Mouse (Mus musculus) retina, postnatal 1 day (tissue): ENCODE data around the gene Sirpa.

Experiments used
- DNase-seq: peaks from one replicate; pipeline ENCODE4 v3.0.0-alpha.2; 2012

Gene Sirpa

GRCm38 (mm10) chr2:129584905-129585304 lies 7.7 kb upstream of the Sirpa start:
- DNase-seq, result peak; percentile 40

DNA sequence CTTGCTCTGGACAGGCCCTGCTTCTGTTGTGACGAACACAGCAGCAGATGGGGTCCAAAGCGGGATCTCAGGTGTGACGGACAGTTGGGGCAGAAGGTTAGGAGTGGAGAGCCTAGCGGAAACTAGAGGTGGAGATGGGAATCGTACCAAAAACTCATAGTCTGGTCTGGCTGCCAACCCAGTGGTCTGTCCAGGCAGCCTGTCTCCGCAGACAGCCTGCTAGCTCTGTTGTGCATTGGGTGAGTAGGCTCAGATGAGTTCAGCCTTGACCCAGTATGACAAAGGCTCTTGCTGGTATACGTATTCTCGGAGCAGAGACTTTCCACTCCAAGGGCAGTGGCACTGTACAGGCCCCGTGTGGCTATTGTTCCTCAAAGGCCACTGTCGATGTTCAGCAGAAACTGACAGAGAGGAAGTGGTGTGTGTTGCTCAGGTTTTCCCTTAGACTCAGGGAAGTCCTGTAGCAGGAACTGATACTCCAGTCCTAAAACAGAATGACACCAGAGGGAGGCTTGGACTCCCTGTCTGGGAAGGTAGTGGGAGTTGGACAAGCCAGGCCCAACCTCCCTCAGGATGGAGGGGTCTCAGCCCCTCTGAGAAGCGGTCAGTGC lies 6.6 kb upstream of the Sirpa start:
- no peak for DNase-seq

- no peak for DNase-seq
These were observed 5.4 kb upstream of the Sirpa start for GRCm38 (mm10) chr2:129587241-129587640.

DNA sequence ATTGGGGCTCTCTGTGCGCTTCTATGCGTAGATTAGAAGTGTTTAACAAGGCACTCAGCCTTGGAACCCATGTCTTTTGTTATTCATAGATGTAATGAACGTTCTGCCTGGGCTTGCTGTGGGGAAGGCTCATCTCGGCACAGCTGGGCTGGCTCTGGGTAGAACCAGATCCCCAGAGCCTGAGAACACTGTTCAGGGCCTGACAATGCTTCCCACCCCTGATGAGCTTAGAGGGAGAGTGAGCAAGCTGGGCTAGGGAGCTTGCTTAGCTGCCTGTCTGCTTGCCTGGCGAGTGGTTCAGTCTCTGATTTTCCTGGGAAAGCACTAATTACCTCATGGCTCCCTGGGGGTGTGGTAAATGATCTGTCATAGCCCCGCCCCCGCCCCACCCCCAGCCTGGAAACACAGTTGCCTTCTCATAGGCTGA lies 4.8 kb upstream of the Sirpa start:
- DNase-seq, result peak; percentile 40

DNA sequence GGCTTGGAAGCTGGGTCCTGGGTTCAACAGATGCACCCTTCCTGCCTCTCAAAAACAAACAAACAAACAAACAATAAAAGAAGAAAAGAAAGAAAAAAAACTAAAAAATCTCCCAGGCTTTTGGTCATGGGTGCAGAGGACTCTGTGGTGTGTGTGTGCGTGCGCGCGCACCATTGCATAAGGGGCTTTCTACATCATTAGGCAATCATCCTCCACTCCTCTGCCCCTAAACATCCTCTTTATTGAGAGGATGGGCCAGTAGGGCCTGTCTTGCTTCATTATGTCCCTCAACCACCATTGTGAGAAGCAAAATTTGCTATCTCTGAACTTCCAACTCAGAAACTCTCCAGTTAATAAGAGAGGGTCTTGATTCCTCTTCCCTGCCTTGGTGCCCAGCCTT lies 738 bp upstream of the Sirpa start:
- peak; percentile 60 for DNase-seq

DNA sequence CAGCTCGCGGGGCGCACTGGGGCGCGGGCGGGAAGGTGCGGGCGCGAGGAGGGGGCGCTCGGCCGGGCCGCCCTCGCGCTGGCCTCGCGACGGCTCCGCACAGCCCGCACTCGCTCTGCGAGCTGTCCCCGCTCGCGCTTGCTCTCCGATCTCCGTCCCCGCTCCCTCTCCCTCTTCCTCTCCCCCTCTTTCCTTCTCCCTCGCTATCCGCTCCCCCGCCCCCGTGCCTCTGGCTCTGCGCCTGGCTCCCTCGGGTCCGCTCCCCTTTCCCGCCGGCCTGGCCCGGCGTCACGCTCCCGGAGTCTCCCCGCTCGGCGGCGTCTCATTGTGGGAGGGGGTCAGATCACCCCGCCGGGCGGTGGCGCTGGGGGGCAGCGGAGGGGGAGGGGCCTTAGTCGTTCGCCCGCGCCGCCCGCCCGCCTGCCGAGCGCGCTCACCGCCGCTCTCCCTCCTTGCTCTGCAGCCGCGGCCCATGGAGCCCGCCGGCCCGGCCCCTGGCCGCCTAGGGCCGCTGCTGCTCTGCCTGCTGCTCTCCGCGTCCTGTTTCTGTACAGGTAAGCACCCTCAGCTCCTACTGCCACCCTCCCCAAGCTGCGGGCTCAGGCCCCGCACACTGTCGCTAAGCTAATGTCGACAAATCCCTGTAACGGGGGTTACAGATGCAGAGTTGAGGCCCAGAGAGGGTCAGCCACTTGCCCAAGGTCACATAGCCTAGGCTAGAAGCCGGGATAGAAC lies 673 bp downstream of the Sirpa start:
- DNase-seq, result peak; percentile 92

DNA sequence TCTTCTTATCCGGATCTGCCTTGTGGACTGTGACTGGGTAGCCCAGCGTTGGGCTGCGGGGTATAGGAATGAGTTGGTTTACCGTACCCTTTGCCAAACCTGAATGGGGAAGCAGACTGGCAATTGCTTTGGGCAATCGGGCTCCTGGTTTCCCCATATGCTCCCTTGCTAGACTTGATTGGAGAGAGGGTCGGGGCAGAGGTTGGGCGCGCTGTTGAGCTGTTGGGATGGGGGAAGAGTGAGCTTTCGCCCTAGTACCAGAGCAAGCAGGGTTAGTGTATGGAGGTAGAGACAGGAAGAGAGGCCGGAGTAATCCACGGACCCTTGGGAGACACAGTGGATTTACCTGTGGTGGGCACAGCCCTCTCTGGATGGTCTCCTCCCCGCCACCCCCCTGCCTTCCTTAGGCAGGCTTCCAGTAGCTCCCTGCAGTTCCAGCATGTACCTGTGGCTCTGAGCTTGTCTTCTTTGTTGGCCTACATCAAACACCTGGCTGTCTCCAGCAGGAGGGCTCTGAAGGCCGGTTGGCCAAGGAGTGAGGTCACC lies 1.3 kb downstream of the Sirpa start:
- DNase-seq, result peak; percentile 35

DNA sequence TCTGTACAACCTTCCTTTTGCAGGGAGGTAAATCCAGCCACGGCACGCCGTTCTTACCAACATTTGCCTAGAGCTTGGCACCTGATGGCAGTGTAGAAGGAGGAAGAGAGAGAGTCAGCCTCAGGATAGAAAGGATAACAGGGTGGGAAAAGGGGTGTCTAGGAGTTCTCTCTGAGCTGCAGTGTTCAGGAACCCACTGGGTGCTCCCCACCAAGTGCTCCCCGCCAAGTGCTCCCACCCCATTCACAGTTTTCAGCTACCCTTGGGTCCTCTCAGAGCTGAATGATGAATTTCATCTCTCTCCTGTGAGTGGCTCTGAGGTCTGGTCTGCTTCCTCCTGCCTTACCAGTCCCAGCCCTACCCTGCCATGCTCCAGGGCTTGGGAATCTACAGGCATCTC lies 1.9 kb downstream of the Sirpa start:
- DNase-seq, result no peak

- DNase-seq, result no peak
These were observed 2.6 kb downstream of the Sirpa start for GRCm38 (mm10) chr2:129595206-129595605.

- no peak for DNase-seq
These were observed 3.1 kb downstream of the Sirpa start for GRCm38 (mm10) chr2:129595661-129596209.

DNA sequence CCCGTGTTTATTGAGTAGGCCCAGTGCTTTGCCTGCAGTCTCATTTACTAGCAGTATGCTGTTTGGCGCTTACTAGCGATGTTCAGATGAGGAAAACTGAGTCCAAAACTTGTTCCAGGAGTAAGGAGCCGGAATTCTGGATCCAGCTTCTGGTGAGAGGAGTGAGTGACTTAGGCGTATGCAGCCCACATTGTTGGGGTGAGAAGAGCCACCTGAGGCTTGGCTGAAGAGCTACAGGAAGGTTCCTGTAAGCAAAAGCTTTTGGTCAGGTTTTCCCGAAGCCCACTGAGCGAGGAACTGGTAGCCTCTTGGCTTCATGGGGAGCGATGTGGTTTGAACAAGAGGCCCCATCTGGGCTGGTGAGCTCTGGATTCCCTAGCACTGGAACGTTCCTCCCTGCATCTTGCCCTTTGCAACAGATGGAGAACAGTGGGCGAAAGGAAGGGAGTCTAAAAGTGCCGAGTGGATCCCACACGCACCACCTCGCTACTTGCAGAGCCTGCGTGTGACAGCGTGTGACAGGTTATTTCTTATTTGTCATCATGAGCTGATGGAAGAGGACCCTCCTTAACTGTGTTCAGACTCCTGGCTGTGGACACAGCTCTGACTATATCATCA lies 4.0 kb downstream of the Sirpa start:
- DNase-seq, result no peak

DNA sequence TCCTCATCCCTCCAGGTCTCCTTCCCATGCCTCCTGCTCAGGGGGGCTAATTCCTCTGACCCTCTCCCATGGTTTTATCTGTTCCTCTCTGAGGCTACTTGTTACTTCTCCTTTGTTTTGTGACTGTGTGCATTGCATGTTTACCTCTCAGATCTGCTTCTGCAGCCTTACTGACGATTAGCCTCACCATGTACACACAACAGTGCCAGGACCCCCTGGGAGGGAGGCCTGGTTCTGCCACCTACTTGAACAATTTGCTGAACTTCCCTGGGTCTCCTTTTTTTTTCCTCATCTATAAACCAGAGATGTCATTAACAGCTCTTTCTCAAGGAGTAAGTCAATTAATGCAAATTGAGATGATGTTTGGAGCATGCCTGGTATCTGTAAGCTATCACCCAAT lies 4.9 kb downstream of the Sirpa start:
- no peak for DNase-seq

- DNase-seq, result no peak
These were observed 5.5 kb downstream of the Sirpa start for GRCm38 (mm10) chr2:129598094-129598493.

- DNase-seq, result no peak
These were observed 6.8 kb downstream of the Sirpa start for GRCm38 (mm10) chr2:129599231-129600084.

- DNase-seq, result no peak
These were observed 8.5 kb downstream of the Sirpa start for GRCm38 (mm10) chr2:129601059-129601650.

DNA sequence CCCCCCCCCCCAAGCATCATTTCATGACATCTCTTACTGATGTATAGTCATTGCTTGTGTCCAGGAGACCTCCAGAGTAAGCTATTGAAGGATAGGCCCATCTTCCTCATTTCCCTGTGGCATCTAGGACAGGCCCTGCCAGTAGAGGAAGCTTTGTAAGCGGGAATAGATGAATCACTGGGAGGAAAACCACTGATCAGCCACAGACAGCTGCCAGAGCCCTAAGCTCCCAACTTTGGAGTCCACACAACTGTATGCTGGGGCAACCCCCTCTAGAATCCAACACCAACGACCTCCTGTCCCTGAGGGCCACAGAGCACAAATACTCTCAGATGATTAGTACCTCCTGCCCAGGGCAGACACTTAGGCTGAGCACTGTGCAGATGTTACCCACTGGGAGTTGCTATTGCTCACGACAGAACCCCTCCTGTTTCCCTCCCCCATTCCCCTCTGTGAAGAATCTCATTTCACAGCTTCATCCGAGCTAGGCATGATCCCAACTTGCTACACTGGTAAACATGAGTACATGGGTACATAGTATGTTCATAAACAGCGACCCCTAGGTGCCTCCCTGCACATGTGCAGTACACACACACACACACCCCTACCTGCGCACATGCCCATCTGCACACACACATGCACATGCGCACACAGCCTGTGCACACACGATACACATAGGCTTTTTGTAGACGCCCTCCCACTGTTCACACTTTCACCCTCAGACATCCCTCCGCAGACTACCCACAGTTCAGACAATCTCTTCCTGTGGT lies 9.4 kb downstream of the Sirpa start:
- no peak for DNase-seq

DNA sequence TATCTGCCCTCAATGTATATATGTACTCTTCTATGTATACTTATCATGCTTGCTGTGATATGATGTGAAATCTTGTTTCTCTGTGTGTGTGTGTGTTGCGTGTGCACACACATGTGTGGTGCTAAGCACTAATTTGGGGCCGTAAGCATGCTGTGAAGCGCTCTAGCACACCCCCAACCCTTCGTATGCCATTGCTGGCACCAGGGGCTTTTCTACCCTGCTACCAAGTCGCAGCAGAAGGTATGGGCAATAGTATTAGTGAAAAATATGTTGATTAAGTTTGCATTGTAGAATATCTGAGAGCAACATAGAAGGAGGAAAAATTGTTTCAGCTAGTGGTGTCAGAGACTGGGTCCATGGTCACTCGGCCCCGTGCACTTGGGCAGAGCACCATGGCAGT lies 10.2 kb downstream of the Sirpa start:
- no peak for DNase-seq

DNA sequence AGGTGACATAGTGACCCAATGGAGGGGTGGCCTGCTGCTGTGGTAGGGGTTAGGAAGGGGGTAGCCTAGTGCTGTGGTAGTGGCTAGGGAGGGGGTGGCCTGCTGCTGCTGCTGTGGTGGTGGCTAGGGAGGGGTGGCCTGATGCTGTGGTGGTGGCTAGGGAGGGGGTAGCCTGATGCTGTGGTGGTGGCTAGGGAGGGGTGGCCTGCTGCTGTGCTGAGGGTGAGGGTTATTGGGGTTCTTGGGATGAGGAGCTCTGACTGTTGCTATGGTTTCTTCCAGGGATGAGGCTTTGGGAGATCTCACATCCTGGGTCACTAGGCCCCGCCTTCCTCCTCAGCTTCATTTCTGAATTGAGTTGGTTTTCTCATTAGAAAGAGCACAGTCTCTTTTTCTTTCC lies 10.9 kb downstream of the Sirpa start:
- no peak for DNase-seq

GRCm38 (mm10) chr2:129604032-129604431 lies 11.4 kb downstream of the Sirpa start:
- no peak for DNase-seq

DNA sequence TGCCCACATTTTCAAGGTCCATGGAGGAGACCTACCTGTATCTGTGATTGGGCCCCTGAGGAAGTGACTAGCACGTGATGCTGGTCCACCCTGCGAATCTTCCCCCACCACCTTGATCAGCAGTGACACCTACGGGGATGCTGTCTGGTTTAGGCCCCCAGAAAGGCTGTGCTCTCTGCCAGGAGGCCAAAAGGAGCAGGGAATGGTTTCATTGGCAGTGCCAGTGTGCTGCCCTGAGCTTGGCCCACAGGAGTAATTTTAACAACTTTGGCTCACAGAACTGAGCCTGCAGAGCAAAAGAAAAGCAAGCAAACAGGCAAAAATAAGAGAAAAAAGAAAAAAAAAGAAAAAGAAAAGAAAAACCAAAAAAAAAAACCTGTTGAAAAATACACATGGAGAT lies 13.2 kb downstream of the Sirpa start:
- DNase-seq, result no peak

DNA sequence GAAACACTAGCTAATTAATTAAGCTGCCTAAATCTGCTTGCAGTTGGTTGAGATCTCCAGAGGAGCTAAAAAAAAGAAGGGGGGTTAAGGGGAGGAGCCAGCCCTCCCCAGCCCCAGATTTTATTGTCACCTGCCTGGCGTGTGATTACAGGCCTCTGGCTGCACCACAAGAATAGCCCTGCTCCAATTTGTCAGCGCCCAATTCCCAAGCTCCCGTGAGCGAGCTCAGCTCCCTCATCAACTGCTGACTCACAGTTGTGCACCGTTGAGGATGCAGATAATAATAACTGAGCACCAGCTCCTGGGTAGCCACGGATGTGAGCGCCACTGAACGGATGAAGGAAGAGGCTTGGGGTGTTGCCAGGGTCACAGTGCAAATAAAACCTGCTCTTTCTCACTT lies 13.6 kb downstream of the Sirpa start:
- DNase-seq, result peak; percentile 59

GRCm38 (mm10) chr2:129606899-129607298 lies 14.3 kb downstream of the Sirpa start:
- no peak for DNase-seq
